Mouse (Mus musculus) limb, embryonic 14.5 days (tissue): ENCODE measurements at regions not wholly inside any gene's neighbourhood (a gene's known extent, or its start where the extent isn't known, plus 50 kb on each side); places are given as distances from the start of the nearest gene placed in this dataset.

ENCODE experiments used
- ATAC-seq: fragments of 200-750 bp; cut with Nextera tagmentation; 2 replicates; pipeline ENCODE4 v1.8.0; 2017; ENCODE audit warnings: low read depth, moderate number of reproducible peaks, moderate TSS enrichment; ENCODE audit not compliant: low FRiP score
- DNase-seq: peaks from one replicate; pipeline ENCODE4 v3.0.0-alpha.2; 2015; ENCODE audit warnings: low spot score
- H3K27ac ChIP-seq: fragments of 300-500 bp; sonication (generic); replicated peaks from 2 replicates; pipeline ENCODE4 v1.5.1; 2014; ENCODE audit warnings: low read depth, mild to moderate bottlenecking, low read length, moderate library complexity, mixed read lengths
- H3K27me3 ChIP-seq: fragments of 300-500 bp; sonication (generic); 2 replicates; pipeline ENCODE4 v1.6.1; 2014; ENCODE audit warnings: low read length, mixed read lengths; ENCODE audit not compliant: control insufficient read depth, insufficient read depth
- H3K36me3 ChIP-seq: fragments of 300-500 bp; sonication (generic); 2 replicates; pipeline ENCODE4 v1.6.1; 2014; ENCODE audit warnings: mild to moderate bottlenecking, low read length, moderate library complexity, mixed read lengths; ENCODE audit not compliant: control insufficient read depth, insufficient read depth
- H3K4me1 ChIP-seq: fragments of 300-500 bp; sonication (generic); 2 replicates; pipeline ENCODE4 v1.6.1; 2014; ENCODE audit warnings: antibody characterized with exemption, low read length, mixed read lengths; ENCODE audit not compliant: control insufficient read depth, insufficient read depth
- H3K4me2 ChIP-seq: fragments of 300-500 bp; sonication (generic); replicated peaks from 2 replicates; pipeline ENCODE4 v1.6.1; 2014; ENCODE audit warnings: low read depth, mild to moderate bottlenecking, low read length, moderate library complexity; ENCODE audit not compliant: severe bottlenecking
- H3K4me3 ChIP-seq: fragments of 300-500 bp; sonication (generic); replicated peaks from 2 replicates; pipeline ENCODE4 v1.5.1; 2014; ENCODE audit warnings: low read length
- H3K9ac ChIP-seq: fragments of 300-500 bp; sonication (generic); 2 replicates; pipeline ENCODE4 v1.6.1; 2014; ENCODE audit warnings: mild to moderate bottlenecking, low read depth, low read length, moderate library complexity; ENCODE audit not compliant: severe bottlenecking
- H3K9me3 ChIP-seq: fragments of 300-500 bp; sonication (generic); 2 replicates; pipeline ENCODE4 v1.6.1; 2016; ENCODE audit warnings: low read length; ENCODE audit not compliant: control insufficient read depth
- POLR2A ChIP-seq: fragments of 200-500 bp; IDR thresholded peaks from 2 replicates; pipeline ENCODE4 v1.8.0; 2012; ENCODE audit warnings: inconsistent platforms, mild to moderate bottlenecking, moderate library complexity, borderline replicate concordance; ENCODE audit not compliant: insufficient read depth, insufficient read length; ENCODE audit errors: extremely low read depth
- WGBS: fragments of 180-500 bp; shearing (Covaris S2); extraction: QIAGEN DNeasy Blood & Tissue Kit; methylation state at CpG from one replicate; pipeline ENCODE4 v1.1.7; 2014; 5-methylcytosine and 5-hydroxymethylcytosine counted together

GRCm38 (mm10) chr4:62836875-62837274 is 128.5 kb upstream of the Zfp618 start:
- no peak overlapping the region for H3K27ac ChIP-seq
- H3K4me1 ChIP-seq = peaks cover 5% of the 10 kb centered on the region; the same call in 1 of the 2 replicates
- H3K4me3 ChIP-seq = no peak overlapping the region
- H3K36me3 ChIP-seq = no peaks in the 10 kb centered on the region
- TF ChIP-seq POLR2A = no peak
- H3K9ac ChIP-seq = no peak overlapping the region
- ATAC-seq = no peak
- DNase-seq = no peak
- no peak overlapping the region for H3K4me2 ChIP-seq
- H3K9me3 ChIP-seq = no peaks in the 10 kb centered on the region
- WGBS = 53% methylated on average over 6 of the region's 6 CpGs
- H3K27me3 ChIP-seq = no peaks in the 10 kb centered on the region

- no peak overlapping the region for H3K27ac ChIP-seq
- H3K4me1 ChIP-seq = no peaks in the 10 kb centered on the region; the same call in 1 of the 2 replicates
- no peaks in the 10 kb centered on the region for H3K36me3 ChIP-seq
- H3K27me3 ChIP-seq = no peaks in the 10 kb centered on the region
- no peak for TF ChIP-seq POLR2A
- no peak overlapping the region for H3K4me3 ChIP-seq
- DNase-seq (no peak), ATAC-seq (no peak)
- H3K4me2 ChIP-seq = no peak overlapping the region
- no peaks in the 10 kb centered on the region for H3K9me3 ChIP-seq
- 70% methylated on average over 5 of the region's 5 CpGs for WGBS
- no peak overlapping the region for H3K9ac ChIP-seq
These were observed 114.8 kb upstream of the Zfp618 start for GRCm38 (mm10) chr4:62850526-62850925.

- H3K4me1 ChIP-seq = no peaks in the 10 kb centered on the region; the same call in 1 of the 2 replicates
- H3K27ac ChIP-seq = no peak overlapping the region
- no peak overlapping the region for H3K4me3 ChIP-seq
- no peaks in the 10 kb centered on the region for H3K27me3 ChIP-seq
- 91% methylated on average over 1 of the region's 1 CpGs for WGBS
- no peak overlapping the region for H3K9ac ChIP-seq
- DNase-seq = no peak
- no peaks in the 10 kb centered on the region for H3K36me3 ChIP-seq
- no peak for TF ChIP-seq POLR2A
- H3K9me3 ChIP-seq = no peaks in the 10 kb centered on the region
- no peak overlapping the region for H3K4me2 ChIP-seq
- ATAC-seq = no peak
These were observed 112.0 kb upstream of the Zfp618 start for GRCm38 (mm10) chr4:62853335-62853734.

- no peak for TF ChIP-seq POLR2A
- no peak overlapping the region for H3K27ac ChIP-seq
- 56% methylated on average over 3 of the region's 3 CpGs for WGBS
These were observed 109.0 kb upstream of the Zfp618 start for GRCm38 (mm10) chr4:62856406-62856805.

GRCm38 (mm10) chr4:62862756-62863155 is 102.6 kb upstream of the Zfp618 start:
- no peaks in the 10 kb centered on the region for H3K36me3 ChIP-seq
- H3K27me3 ChIP-seq = no peaks in the 10 kb centered on the region
- H3K27ac ChIP-seq = no peak overlapping the region
- H3K4me3 ChIP-seq = no peak overlapping the region
- H3K9me3 ChIP-seq = no peaks in the 10 kb centered on the region
- ATAC-seq (no peak), DNase-seq (no peak)
- no peak for TF ChIP-seq POLR2A
- no peaks in the 10 kb centered on the region for H3K4me1 ChIP-seq
- H3K4me2 ChIP-seq = no peak overlapping the region
- H3K9ac ChIP-seq = no peak overlapping the region
- 100% methylated on average over 3 of the region's 3 CpGs for WGBS

More at GRCm38 (mm10) chr4:62856406-62856805, 109.0 kb upstream of the Zfp618 start:
- no peaks in the 10 kb centered on the region for H3K27me3 ChIP-seq
- H3K9ac ChIP-seq = no peak overlapping the region
- H3K4me1 ChIP-seq = no peaks in the 10 kb centered on the region; the same call in 1 of the 2 replicates
- no peak overlapping the region for H3K4me2 ChIP-seq
- H3K4me3 ChIP-seq = no peak overlapping the region
- no peaks in the 10 kb centered on the region for H3K9me3 ChIP-seq
- H3K36me3 ChIP-seq = no peaks in the 10 kb centered on the region
- ATAC-seq (no peak), DNase-seq (no peak)
